Mouse (Mus musculus) Patski (cell line): ENCODE measurements around the gene Ptprk. TPM values are rescaled to one million over a fixed set of nuclear protein-coding genes. Genes with fewer than 3 reads are reported as not detected.

Experiments
- ATAC-seq: fragments of 100-300 bp; one replicate; pipeline ENCODE4 v1.8.0; 2021
- CTCF ChIA-PET: fragments of 350-600 bp; sonication (Branson Sonifier 250); formaldehyde crosslinking; loops from one replicate; lab custom pipeline; 2022; ENCODE audit warnings: inconsistent platforms; lab: Charles Lee
- POLR2A ChIA-PET: fragments of 350-600 bp; sonication (Branson Sonifier 250); formaldehyde crosslinking; loops from one replicate; lab custom pipeline; 2022; ENCODE audit warnings: antibody characterized with exemption, inconsistent platforms; lab: Charles Lee
- DNase-seq: peaks from one replicate; pipeline ENCODE4 v3.0.0-alpha.2; 2011; ENCODE audit warnings: low read depth, low spot score
- H3K27me3 ChIP-seq: fragments of 371-371 bp; one replicate; pipeline ENCODE4 v1.5.1; 2021
- CTCF ChIP-seq: fragments of 100-300 bp; IDR thresholded peaks from one replicate; pipeline ENCODE4 v1.5.1; 2021
- in situ Hi-C: fragments of 300-500 bp; cut with MboI; formaldehyde crosslinking; loops from 3 replicates; pipeline ENCODE4 v1.11.1; 2018; ENCODE audit warnings: low pct_unique_long_range_greater_than_20kb, mixed read lengths
- polyA plus RNA-seq: library from polyadenylated mRNA; unstranded; gene quantifications from one replicate; pipeline ENCODE4 v1.2.3, GENCODE M21; 2021

Ptprk gene
- polyA plus RNA-seq, 1 experiment from 2014 or later = 88.2 TPM

GRCm38 (mm10) chr10:28311369-28311768, 236.7 kb downstream of the Ptprk start:
- TF ChIP-seq CTCF = no peak
- in situ Hi-C loops = no loop called here
- POLR2A ChIA-PET = no interaction called here
- ATAC-seq = no peak
- no peak for DNase-seq
- no peaks in the 10 kb centered on the region for H3K27me3 ChIP-seq
- CTCF ChIA-PET = no interaction called here

GRCm38 (mm10) chr10:28322995-28323394, 248.4 kb downstream of the Ptprk start:
- no peaks in the 10 kb centered on the region for H3K27me3 ChIP-seq
- ChIA-PET CTCF (interaction anchor here (2.1 kb wide), 1 partner anchor 7 kb away, joined by 6 read pairs; no protein-coding TSS in a partner anchor), POLR2A (no interaction called here)
- ATAC-seq (no peak), DNase-seq (no peak)
- no peak for TF ChIP-seq CTCF
- in situ Hi-C loops = no loop called here

- ChIA-PET POLR2A (no interaction called here), CTCF (interaction anchor here (0.9 kb wide), 1 partner anchor 19 kb away, joined by 3 read pairs; no protein-coding TSS in a partner anchor)
- no peak for DNase-seq
- no peak for TF ChIP-seq CTCF
- in situ Hi-C loops = no loop called here
- no peak for ATAC-seq
- H3K27me3 ChIP-seq = no peaks in the 10 kb centered on the region
Observed at GRCm38 (mm10) chr10:28335232-28335631, 260.6 kb downstream of the Ptprk start.

GRCm38 (mm10) chr10:28338536-28338935, 263.9 kb downstream of the Ptprk start:
- no peak for TF ChIP-seq CTCF
- POLR2A ChIA-PET = no interaction called here
- DNase-seq (no peak), ATAC-seq (no peak)
- CTCF ChIA-PET = no interaction called here
- no peaks in the 10 kb centered on the region for H3K27me3 ChIP-seq
- in situ Hi-C loops = no loop called here

- ChIA-PET POLR2A (no interaction called here), CTCF (no interaction called here)
- no peak for ATAC-seq
- in situ Hi-C loops = no loop called here
- no peak for DNase-seq
- TF ChIP-seq CTCF = no peak
- H3K27me3 ChIP-seq = no peaks in the 10 kb centered on the region
Observed at GRCm38 (mm10) chr10:28345196-28345681, 270.6 kb downstream of the Ptprk start.

- no peak for TF ChIP-seq CTCF
- ChIA-PET POLR2A (no interaction called here), CTCF (no interaction called here)
- DNase-seq (no peak), ATAC-seq (no peak)
- no peaks in the 10 kb centered on the region for H3K27me3 ChIP-seq
- in situ Hi-C loops = no loop called here
Observed at GRCm38 (mm10) chr10:28365291-28365690, 290.7 kb downstream of the Ptprk start.

GRCm38 (mm10) chr10:28366065-28366677, 291.6 kb downstream of the Ptprk start:
- no peak for TF ChIP-seq CTCF
- DNase-seq (no peak), ATAC-seq (no peak)
- POLR2A ChIA-PET = no interaction called here
- H3K27me3 ChIP-seq = no peaks in the 10 kb centered on the region
- CTCF ChIA-PET = interaction anchor here (0.6 kb wide), 1 partner anchor 159 kb away, joined by 3 read pairs; no protein-coding TSS in a partner anchor
- in situ Hi-C loops = no loop called here

GRCm38 (mm10) chr10:28369808-28370207, 295.2 kb downstream of the Ptprk start:
- no peaks in the 10 kb centered on the region for H3K27me3 ChIP-seq
- in situ Hi-C loops = no loop called here
- DNase-seq = no peak
- ChIA-PET POLR2A (no interaction called here), CTCF (no interaction called here)
- ATAC-seq = no peak
- no peak for TF ChIP-seq CTCF

GRCm38 (mm10) chr10:28374874-28375273, 300.3 kb downstream of the Ptprk start:
- CTCF ChIA-PET = no interaction called here
- H3K27me3 ChIP-seq = no peaks in the 10 kb centered on the region
- POLR2A ChIA-PET = interaction anchor here (1.2 kb wide), 1 partner anchor 13 kb away, joined by 3 read pairs; no protein-coding TSS in a partner anchor
- DNase-seq (no peak), ATAC-seq (no peak)
- in situ Hi-C loops = no loop called here
- no peak for TF ChIP-seq CTCF

GRCm38 (mm10) chr10:28379752-28380488, 305.3 kb downstream of the Ptprk start:
- no peak for TF ChIP-seq CTCF
- ATAC-seq (no peak), DNase-seq (no peak)
- CTCF ChIA-PET = no interaction called here
- in situ Hi-C loops = no loop called here
- POLR2A ChIA-PET = no interaction called here
- no peaks in the 10 kb centered on the region for H3K27me3 ChIP-seq
